Mouse (Mus musculus): Measurements from ENCODE around the gene Metap1. TPM values are rescaled to one million over a fixed set of nuclear protein-coding genes. Genes with fewer than 3 reads are reported as not detected.

The Metap1 gene
- polyA plus RNA-seq, 1 experiment from 2014 or later = 48.0 TPM

GRCm38 (mm10) chr3:138509581-138509980 is 20.3 kb upstream of the Metap1 start:
- no peaks in the 10 kb centered on the region for H3K4me1 ChIP-seq (replicated peaks; ENCODE audit: control insufficient read depth, insufficient read depth, low read length)
- H3K36me3 ChIP-seq (ENCODE audit: control insufficient read depth, insufficient read depth) = no peaks in the 10 kb centered on the region
- no peaks in the 10 kb centered on the region for H3K9me3 ChIP-seq (ENCODE audit: control insufficient read depth, low read length)
- H3K9ac ChIP-seq (replicated peaks; ENCODE audit: low read depth, low read length) = no peak overlapping the region
- H3K4me3 ChIP-seq (replicated peaks; ENCODE audit: low read length) = no peak overlapping the region
- H3K27me3 ChIP-seq (replicated peaks; ENCODE audit: control insufficient read depth, insufficient read depth, low read length) = no peaks in the 10 kb centered on the region
- no peak overlapping the region for H3K4me2 ChIP-seq (ENCODE audit: low read length)
- no peak for ATAC-seq
- WGBS = 90% methylated on average over 2 of the region's 2 CpGs
- no peak overlapping the region for H3K27ac ChIP-seq (ENCODE audit: low read length)

GRCm38 (mm10) chr3:138506749-138507148 is 17.4 kb upstream of the Metap1 start:
- 58% methylated on average over 6 of the region's 6 CpGs for WGBS
- no peak overlapping the region for H3K27ac ChIP-seq (ENCODE audit: low read length)
- H3K9ac ChIP-seq (replicated peaks; ENCODE audit: low read depth, low read length) = no peak overlapping the region
- H3K27me3 ChIP-seq (replicated peaks; ENCODE audit: control insufficient read depth, insufficient read depth, low read length) = no peaks in the 10 kb centered on the region
- no peaks in the 10 kb centered on the region for H3K36me3 ChIP-seq (ENCODE audit: control insufficient read depth, insufficient read depth)
- ATAC-seq = no peak
- no peak overlapping the region for H3K4me3 ChIP-seq (replicated peaks; ENCODE audit: low read length)
- H3K4me2 ChIP-seq (ENCODE audit: low read length) = no peak overlapping the region
- H3K9me3 ChIP-seq (ENCODE audit: control insufficient read depth, low read length) = no peaks in the 10 kb centered on the region
- no peaks in the 10 kb centered on the region for H3K4me1 ChIP-seq (replicated peaks; ENCODE audit: control insufficient read depth, insufficient read depth, low read length)

GRCm38 (mm10) chr3:138503754-138504153 is 14.4 kb upstream of the Metap1 start:
- no peaks in the 10 kb centered on the region for H3K4me1 ChIP-seq (replicated peaks; ENCODE audit: control insufficient read depth, insufficient read depth, low read length)
- H3K9ac ChIP-seq (replicated peaks; ENCODE audit: low read depth, low read length) = no peak overlapping the region
- H3K27ac ChIP-seq (ENCODE audit: low read length) = no peak overlapping the region
- no peaks in the 10 kb centered on the region for H3K36me3 ChIP-seq (ENCODE audit: control insufficient read depth, insufficient read depth)
- no peak overlapping the region for H3K4me3 ChIP-seq (replicated peaks; ENCODE audit: low read length)
- H3K4me2 ChIP-seq (ENCODE audit: low read length) = no peak overlapping the region
- H3K27me3 ChIP-seq (replicated peaks; ENCODE audit: control insufficient read depth, insufficient read depth, low read length) = no peaks in the 10 kb centered on the region
- 89% methylated on average over 11 of the region's 11 CpGs for WGBS
- ATAC-seq = no peak
- H3K9me3 ChIP-seq (ENCODE audit: control insufficient read depth, low read length) = no peaks in the 10 kb centered on the region

GRCm38 (mm10) chr3:138499854-138500740 is 10.8 kb upstream of the Metap1 start:
- H3K27ac ChIP-seq (ENCODE audit: low read length) = no peak overlapping the region
- no peak for ATAC-seq
- H3K9me3 ChIP-seq (ENCODE audit: control insufficient read depth, low read length) = no peaks in the 10 kb centered on the region
- H3K27me3 ChIP-seq (replicated peaks; ENCODE audit: control insufficient read depth, insufficient read depth, low read length) = no peaks in the 10 kb centered on the region
- no peaks in the 10 kb centered on the region for H3K36me3 ChIP-seq (ENCODE audit: control insufficient read depth, insufficient read depth)
- no peaks in the 10 kb centered on the region for H3K4me1 ChIP-seq (replicated peaks; ENCODE audit: control insufficient read depth, insufficient read depth, low read length)
- no peak overlapping the region for H3K4me3 ChIP-seq (replicated peaks; ENCODE audit: low read length)
- no peak overlapping the region for H3K4me2 ChIP-seq (ENCODE audit: low read length)
- 47% methylated on average over 15 of the region's 15 CpGs for WGBS
- H3K9ac ChIP-seq (replicated peaks; ENCODE audit: low read depth, low read length) = no peak overlapping the region

GRCm38 (mm10) chr3:138498731-138499130 is 9.4 kb upstream of the Metap1 start:
- Histone ChIP-seq H3K27me3 (replicated peaks; ENCODE audit: control insufficient read depth, insufficient read depth, low read length) (no peaks in the 10 kb centered on the region), H3K9me3 (ENCODE audit: control insufficient read depth, low read length) (no peaks in the 10 kb centered on the region), H3K4me3 (replicated peaks; ENCODE audit: low read length) (no peak overlapping the region), H3K4me1 (replicated peaks; ENCODE audit: control insufficient read depth, insufficient read depth, low read length) (no peaks in the 10 kb centered on the region), H3K9ac (replicated peaks; ENCODE audit: low read depth, low read length) (no peak overlapping the region), H3K36me3 (ENCODE audit: control insufficient read depth, insufficient read depth) (no peaks in the 10 kb centered on the region), H3K4me2 (ENCODE audit: low read length) (no peak overlapping the region), H3K27ac (ENCODE audit: low read length) (no peak overlapping the region)
- 71% methylated on average over 4 of the region's 4 CpGs for WGBS
- ATAC-seq = no peak

GRCm38 (mm10) chr3:138495166-138496145 is 6.1 kb upstream of the Metap1 start:
- Histone ChIP-seq H3K9ac (replicated peaks; ENCODE audit: low read depth, low read length) (no peak overlapping the region), H3K4me2 (ENCODE audit: low read length) (no peak overlapping the region), H3K4me3 (replicated peaks; ENCODE audit: low read length) (no peak overlapping the region), H3K36me3 (ENCODE audit: control insufficient read depth, insufficient read depth) (no peaks in the 10 kb centered on the region), H3K4me1 (replicated peaks; ENCODE audit: control insufficient read depth, insufficient read depth, low read length) (no peaks in the 10 kb centered on the region), H3K27ac (ENCODE audit: low read length) (no peak overlapping the region), H3K27me3 (replicated peaks; ENCODE audit: control insufficient read depth, insufficient read depth, low read length) (no peaks in the 10 kb centered on the region), H3K9me3 (ENCODE audit: control insufficient read depth, low read length) (no peaks in the 10 kb centered on the region)
- ATAC-seq = no peak
- 90% methylated on average over 11 of the region's 11 CpGs for WGBS

- Histone ChIP-seq H3K4me2 (ENCODE audit: low read length) (no peak overlapping the region), H3K27me3 (replicated peaks; ENCODE audit: control insufficient read depth, insufficient read depth, low read length) (no peaks in the 10 kb centered on the region), H3K36me3 (ENCODE audit: control insufficient read depth, insufficient read depth) (no peaks in the 10 kb centered on the region), H3K4me3 (replicated peaks; ENCODE audit: low read length) (no peak overlapping the region), H3K27ac (ENCODE audit: low read length) (no peak overlapping the region), H3K9me3 (ENCODE audit: control insufficient read depth, low read length) (no peaks in the 10 kb centered on the region), H3K4me1 (replicated peaks; ENCODE audit: control insufficient read depth, insufficient read depth, low read length) (no peaks in the 10 kb centered on the region), H3K9ac (replicated peaks; ENCODE audit: low read depth, low read length) (no peak overlapping the region)
- 46% methylated on average over 1 of the region's 1 CpGs for WGBS
- no peak for ATAC-seq
Measured at GRCm38 (mm10) chr3:138494565-138494964, 5.2 kb upstream of the Metap1 start.

- no peak for ATAC-seq
- no peak overlapping the region for H3K4me3 ChIP-seq (replicated peaks; ENCODE audit: low read length)
- no peak overlapping the region for H3K4me2 ChIP-seq (ENCODE audit: low read length)
- H3K4me1 ChIP-seq (replicated peaks; ENCODE audit: control insufficient read depth, insufficient read depth, low read length) = no peaks in the 10 kb centered on the region
- H3K27ac ChIP-seq (ENCODE audit: low read length) = no peak overlapping the region
- H3K36me3 ChIP-seq (ENCODE audit: control insufficient read depth, insufficient read depth) = no peaks in the 10 kb centered on the region
- WGBS = 83% methylated on average over 3 of the region's 3 CpGs
- H3K9ac ChIP-seq (replicated peaks; ENCODE audit: low read depth, low read length) = no peak overlapping the region
- H3K27me3 ChIP-seq (replicated peaks; ENCODE audit: control insufficient read depth, insufficient read depth, low read length) = no peaks in the 10 kb centered on the region
- no peaks in the 10 kb centered on the region for H3K9me3 ChIP-seq (ENCODE audit: control insufficient read depth, low read length)
Measured at GRCm38 (mm10) chr3:138493668-138494067, 4.4 kb upstream of the Metap1 start.

- H3K36me3 ChIP-seq (ENCODE audit: control insufficient read depth, insufficient read depth) = no peaks in the 10 kb centered on the region
- H3K4me1 ChIP-seq (replicated peaks; ENCODE audit: control insufficient read depth, insufficient read depth, low read length) = peaks cover 11% of the 10 kb centered on the region
- peak overlapping the region; percentile 53 for H3K4me2 ChIP-seq (ENCODE audit: low read length)
- 21% methylated on average over 6 of the region's 6 CpGs for WGBS
- H3K27ac ChIP-seq (ENCODE audit: low read length) = no peak overlapping the region
- H3K9ac ChIP-seq (replicated peaks; ENCODE audit: low read depth, low read length) = peak overlapping the region; percentile 61
- no peaks in the 10 kb centered on the region for H3K9me3 ChIP-seq (ENCODE audit: control insufficient read depth, low read length)
- H3K4me3 ChIP-seq (replicated peaks; ENCODE audit: low read length) = peak overlapping the region; percentile 55
- ATAC-seq = peak; percentile 3
- H3K27me3 ChIP-seq (replicated peaks; ENCODE audit: control insufficient read depth, insufficient read depth, low read length) = no peaks in the 10 kb centered on the region
Measured at GRCm38 (mm10) chr3:138490034-138490337, 671 bp upstream of the Metap1 start.
